Mouse (Mus musculus) ovary, adult 18-20 months (tissue): Measurements from ENCODE around the gene Sprn.
A peak's percentile ranks its signal among the peaks of the same experiment; 100 is the strongest.
"Not testable (repeated sequence)": the region's sequence is repeated elsewhere in the genome, so short reads cannot be mapped to it uniquely, and the experiment has no call there.

ENCODE experiments used
- DNase-seq: peaks from one replicate; pipeline ENCODE4 v3.0.0; 2022; ENCODE audit warnings: low spot score, mixed read lengths

The Sprn gene

DNA sequence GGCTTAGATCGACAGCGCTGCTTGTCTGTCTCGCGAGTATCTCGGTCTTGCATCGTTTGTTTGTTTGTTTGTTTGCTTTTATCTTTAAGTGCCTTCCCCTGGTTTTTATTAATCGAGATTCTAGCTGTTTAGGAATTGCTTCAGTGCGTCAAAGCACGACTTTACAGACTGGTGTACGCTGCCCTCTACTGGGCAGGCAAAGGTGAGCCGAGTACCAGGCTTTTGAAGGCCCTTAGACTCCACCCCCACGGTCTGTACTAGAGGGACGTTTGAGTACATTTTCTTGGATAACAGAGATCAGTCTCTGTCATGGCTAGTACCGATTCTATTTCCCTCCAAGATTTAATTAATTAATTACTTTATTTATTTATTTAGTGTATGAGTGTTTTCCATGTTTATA is 13.3 kb downstream of the Sprn start:
- no peak for DNase-seq

DNA sequence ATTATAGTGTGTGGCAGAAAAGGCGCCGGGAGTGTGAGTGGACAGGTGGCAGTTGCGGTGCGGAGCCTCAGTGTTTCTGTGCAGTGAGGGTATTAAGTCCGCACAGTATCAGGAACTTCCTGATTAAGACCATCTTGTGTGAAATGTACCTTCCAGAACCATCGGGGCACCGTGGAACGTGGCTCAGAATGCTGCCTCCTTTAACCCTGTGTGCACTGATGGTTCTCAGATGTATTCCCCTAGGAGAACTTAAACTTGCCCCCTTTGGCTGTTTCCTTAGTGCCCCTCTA is 16.7 kb downstream of the Sprn start:
- no peak for DNase-seq

DNA sequence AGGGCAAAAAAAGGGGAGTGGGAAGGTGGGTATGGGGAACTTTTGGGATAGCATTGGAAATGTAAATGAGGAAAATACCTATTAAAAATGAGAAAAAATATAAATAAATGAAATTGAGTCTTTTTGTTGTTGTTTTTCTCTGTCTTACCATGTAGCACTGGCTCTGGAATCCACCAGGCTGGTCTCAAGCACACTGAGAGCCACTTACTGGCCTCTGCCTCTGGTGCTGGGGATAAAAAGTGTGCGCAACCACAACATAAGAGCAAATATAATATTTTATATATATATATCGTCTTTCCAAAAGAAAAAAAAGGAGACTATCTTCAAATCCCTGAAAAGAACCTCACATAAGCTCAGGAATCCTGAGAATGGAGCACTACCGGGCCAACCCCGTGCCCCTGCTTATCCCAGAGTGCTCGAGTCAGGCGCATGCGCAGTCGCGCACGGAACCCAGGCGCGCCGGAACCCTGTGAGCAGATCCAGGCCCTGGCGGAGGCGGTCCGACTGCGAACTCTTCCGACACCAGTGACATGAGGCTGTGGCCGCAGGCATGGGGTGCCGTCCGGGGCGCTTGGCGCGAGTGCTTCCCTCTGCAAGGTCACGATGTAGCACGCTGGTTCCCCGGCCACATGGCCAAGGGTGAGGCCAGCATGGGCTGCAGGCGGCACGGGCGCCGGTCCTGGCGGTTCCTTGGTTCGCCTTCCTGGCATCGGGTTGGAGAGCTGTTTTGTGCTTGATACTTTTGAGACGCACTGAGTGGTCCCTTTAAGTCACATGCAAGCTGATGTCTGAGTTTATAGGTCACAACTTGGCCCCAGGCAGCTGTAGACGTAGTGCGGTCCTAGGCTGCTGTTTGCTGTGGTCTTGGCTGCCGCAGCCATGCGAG is 17.3 kb downstream of the Sprn start, which contains the start of gene Mtg1:
Gene Mtg1, plus strand, starts transcription at position 430 of the 886 bp plus-strand sequence.
- DNase-seq: peak; percentile 91

DNA sequence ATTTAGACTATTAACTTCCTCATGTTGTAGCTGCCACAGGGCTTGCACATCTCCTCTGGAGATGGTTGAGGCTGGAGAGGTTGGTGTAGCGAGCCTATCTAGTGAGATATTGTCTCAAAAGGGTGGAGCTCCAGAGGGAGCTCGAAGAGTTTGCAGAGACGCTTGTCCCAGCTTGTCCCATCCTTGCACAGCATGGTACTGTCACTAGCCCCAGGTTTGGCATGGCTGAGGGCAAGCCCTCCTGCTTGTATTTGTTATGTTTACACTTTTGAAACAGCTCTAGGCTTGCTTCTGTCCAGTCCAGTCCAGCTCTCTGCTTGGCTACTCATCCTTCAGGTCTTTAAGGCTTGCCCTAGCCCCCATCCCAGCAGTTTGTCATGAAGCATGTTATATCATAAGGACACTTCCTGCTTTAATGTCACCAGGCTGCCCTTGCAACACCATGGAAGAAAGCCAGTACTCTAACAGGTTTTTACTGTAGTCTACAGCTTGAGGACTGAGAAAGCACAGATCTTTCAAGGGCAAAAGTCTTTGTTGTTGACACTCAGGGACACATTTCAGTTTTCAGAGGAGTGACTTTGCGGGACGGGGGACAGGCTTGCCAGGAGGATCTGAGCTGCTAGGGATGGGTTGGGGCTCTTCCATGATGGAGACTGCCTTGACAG is 19.4 kb downstream of the Sprn start:
- no peak for DNase-seq

DNA sequence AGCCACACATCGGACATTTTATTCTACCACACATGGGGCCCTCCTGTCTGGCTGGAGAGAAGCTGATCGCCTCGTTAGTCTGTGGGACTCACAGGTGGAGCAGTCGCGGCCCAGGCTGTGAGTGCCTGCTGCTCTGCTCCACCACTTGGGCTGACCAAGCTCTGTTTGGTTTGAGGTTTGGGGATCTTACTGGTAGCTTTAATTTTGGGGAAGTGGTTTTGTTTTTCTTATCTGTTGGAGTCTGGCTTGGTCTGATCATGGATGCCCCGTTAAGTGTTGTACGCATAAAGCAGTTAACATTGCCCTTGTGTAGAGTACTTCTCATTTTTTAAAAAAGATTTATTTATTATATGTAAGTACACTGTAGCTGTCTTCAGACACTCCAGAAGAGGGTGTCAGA is 20.6 kb downstream of the Sprn start:
- DNase-seq: not testable (repeated sequence)

DNA sequence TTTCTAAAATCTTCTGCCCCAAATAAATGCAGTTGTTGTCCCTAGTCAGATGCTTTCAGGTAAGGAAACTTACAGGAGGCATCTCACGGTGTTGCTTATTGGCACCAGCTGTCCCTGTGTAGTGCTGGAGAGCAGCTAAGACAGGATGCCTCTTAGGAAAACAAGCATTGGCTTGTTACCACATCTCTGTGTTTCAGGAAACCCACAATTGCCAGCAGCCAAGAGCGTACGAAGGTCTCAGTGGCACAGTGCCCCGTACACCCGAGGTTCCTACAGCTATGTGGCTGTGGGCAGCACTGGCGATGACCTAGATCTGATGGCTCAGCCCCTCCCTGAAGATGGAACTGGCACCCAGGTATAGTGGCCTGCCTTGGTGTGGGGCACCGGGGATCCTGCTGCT is 22.5 kb downstream of the Sprn start:
- DNase-seq: not testable (repeated sequence)

DNA sequence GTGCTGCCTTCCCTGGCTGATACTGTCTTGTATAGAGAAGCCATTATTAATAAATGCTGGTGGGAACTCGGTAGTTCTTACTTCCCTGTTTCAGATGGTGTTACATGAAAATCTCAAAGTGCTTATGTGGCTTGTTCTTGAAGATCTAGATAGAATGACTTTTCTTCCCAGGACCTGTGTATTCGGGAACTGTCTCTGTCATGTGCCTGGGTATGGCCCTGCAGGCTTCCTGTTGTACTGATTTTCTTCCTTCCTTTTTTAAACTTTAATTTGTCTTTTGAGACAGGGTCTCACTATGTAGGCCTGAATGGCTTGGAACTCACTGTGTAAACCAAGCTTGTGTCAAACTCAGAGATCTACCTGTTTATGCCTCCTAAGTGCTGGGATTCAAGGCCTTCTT is 26.8 kb downstream of the Sprn start:
- DNase-seq: no peak

DNA sequence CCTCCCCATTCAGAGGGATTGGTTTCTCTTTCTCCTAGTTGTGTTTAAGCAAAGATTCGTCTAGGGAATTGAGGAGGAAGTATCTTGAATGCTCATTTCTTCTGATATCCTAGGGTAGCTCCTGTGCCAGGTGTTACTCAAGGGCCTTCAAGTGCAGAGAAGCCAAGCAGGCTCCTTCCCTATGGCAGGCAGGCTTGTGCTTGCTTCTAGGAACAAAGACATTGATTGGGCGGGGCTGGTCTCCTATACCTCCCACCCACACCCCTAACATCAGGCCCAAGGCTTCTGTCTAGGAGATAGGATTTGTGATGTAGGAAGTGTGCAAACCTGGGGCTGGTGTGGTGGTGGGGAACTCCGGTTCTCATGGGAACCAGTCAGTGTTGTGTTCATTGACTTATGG is 27.7 kb downstream of the Sprn start:
- DNase-seq: no peak

DNA sequence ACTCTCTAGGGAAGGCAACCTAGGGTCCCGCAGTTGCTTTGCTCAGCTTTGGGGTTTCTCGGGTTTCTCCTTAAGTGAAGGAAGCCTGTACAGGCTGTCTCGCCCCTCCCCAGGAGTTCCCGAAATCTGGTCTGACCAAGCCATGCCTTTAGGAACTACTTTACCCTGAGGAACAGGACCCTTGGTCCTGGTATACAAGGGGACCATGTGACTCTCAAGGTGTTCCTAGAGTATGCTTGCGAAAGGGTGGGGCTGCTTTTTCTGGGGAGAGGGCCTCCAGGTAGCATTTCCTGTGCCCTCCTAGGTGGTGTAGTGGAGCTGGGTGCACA is 28.7 kb downstream of the Sprn start:
- DNase-seq: no peak

DNA sequence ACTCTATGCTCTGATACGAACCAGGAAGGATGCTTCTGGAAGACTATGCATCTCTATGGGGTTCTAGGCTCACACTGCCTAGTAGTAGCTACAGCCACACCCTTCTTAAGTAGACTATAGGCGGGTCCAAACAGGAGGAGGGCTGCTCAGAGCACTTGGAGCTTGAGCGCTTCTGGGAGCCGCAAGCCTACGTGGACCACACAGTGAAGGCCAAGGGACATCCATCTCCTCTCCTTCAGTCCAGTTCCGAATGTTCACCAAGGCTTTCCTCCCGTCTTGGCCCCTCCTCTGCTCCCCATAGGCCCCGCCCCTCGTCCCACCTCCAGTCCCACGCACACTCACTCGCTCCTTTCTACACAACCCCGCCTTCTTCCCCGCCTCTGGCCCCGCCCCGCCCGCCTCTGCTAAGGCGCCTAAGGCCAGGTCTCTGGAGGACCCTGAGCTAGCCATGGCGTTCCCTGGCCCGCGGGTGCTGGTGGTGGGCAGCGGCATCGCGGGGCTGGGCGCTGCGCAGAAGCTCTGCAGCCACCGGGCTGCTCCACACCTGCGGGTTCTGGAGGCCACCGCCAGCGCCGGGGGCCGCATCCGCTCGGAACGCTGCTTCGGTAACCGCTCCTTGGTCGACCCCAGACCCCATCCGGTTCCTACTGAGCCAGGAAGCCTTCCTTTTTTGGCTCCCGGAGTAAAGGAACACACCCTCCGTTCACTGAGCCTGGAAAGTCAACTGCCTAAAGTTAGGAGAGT is 29.2 kb downstream of the Sprn start:
- DNase-seq: peak; percentile 94

DNA sequence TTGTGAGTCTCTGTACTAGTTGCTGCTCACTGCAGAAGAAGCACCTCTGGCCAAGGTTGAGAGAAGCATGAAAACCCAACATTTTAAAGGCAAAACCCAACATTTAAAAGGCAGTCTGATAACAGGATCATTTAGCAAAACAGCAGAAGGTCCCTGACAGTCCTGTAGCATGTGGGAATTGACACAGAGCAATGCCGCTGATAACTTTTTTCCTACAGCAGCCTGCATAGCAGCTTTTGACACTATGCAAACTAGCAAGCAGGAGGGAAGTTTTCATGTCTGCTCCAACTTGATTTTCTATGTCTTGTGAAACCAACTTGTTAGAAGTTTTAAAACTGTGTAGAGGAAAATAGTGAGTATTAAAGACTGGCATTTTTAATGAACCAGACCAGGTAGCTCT is 30.3 kb downstream of the Sprn start:
- DNase-seq: no peak

DNA sequence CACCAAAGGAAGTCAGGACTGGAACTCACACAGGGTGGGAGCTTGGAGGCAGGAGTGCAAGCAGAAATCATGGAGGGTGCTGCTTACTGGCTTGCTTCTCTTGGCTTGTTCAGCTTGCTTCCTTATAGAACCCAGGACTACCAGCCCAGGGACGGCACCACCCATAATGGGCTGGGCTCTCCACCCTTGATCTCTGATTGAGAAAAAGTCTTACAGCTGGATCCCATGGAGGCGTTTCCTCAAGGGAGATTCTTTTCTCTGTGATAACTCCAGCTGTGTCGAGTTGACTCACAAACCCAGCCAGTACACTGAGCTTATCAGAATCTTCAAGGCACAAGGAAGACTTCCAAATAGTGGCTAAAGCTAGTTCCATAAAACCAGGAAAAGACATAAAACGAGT is 31.9 kb downstream of the Sprn start:
- no peak for DNase-seq

DNA sequence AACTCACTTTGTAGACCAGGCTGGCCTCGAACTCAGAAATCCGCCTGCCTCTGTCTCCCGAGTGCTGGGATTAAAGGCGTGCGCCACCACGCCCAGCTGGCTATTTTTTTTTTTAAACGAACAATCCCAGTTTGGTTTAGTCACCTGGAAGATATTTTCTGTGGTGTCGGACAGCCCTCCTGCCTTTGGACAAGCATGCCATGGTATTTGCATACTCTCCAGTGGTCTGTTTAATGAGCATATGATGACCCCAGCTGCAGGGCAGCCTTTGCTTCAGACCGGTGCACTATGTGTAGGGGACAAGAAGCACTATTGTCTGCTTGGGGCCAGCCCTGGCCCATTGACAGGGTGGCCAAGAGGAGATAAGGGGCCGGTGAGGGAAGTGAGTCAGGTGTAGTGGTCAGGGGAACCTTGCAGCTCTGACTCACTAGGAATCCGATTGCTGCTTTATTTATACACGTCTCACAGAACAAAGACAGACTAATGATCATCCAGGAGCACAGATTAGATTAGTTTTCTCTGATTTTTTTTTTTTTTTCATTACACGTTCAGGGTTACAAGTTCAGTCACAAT is 33.3 kb downstream of the Sprn start:
- no peak for DNase-seq

DNA sequence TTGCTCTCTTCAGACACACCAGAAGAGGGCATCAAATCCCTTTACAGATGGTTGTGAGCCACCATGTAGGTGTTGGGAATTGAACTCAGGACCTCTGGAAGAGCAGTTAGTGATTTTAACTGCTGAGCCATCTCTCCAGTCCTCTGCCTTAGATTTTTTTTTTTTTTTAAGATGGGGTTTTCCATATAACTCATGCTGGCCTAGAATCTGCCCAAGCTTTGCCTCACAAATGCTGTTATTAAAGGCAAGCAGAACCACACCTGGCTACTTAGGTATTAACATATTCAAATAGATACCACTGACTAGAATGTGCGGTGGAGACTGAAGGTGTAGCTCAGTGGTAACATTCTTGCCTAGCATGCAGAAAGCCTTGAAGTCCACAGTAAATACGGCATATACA is 34.2 kb downstream of the Sprn start:
- no peak for DNase-seq

DNA sequence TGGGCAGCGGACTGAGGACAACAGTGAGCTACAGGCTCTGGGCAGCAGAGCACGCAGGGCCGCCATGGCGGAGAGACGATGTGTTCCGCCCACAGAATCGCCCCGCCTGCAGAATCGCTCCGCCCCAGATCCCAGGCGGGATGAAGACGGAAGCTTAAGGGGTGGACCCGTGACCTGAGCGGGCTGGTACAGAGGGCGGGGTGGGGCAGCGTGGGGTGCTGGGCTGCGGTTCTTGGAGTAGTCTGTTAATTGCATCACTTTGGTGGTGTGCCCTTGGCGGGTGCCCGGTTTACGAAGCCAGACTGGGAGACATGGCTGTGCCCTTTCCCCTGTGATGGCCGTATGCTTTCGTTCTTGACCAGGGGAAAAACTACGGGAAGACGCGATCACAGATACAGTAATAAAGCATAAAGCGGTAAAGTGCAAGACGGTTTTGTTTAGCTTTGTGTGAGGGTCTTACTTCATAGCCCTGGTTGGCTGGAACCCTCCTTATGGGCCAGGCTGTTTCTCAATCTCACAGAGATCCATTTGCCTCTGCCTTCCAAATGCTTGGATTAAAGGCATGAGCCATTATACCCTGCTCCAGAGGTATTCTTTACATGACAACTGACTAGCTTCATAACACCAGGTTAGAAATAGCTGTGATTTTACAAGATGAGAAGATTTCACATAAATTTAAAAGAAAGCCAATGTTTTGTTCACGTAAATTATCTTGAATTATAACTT is 38.2 kb downstream of the Sprn start, which contains the start of gene Echs1:
Gene Echs1, minus strand, starts transcription at position 148 of the 726 bp plus-strand sequence.
- peak; percentile 92 for DNase-seq

DNA sequence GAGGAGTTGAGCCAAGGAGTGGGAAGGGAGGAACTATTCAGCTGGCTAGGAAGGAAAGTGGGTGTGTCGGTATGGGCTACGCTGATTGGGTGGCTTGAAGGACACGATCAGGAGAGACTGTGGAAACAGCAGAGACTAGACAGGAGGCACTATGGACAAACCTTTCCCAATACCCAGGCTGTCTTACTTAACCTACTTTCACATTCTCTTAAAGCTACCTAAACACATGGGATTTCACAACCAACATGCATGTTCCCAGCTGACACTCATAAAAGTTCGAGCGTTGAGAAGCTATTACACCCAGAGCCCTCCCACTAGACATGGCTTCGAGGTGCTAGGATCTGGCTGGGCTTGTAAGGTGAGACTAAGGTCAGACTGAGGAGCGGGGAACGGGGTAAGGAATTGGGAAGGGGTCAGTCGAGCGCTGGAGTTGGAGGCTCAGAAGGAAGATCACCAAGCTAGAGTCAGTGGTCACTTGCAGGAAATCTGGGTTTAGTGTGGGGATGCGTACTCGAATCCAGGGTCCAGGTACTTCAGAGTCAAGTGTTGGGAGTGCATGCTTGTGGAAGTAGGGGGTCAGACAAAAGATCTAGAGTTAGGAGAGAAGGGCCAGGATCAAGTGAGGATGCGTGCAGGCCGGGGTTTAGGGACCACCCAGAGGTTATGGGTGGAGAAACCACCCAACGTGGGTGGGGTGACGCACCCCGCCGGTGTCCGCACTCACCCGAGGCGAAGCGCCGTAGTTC is 38.9 kb downstream of the Sprn start, which contains the start of gene Paox:
Gene Paox, plus strand, starts transcription at position 217 of the 746 bp plus-strand sequence.
- peak; percentile 64 for DNase-seq

DNA sequence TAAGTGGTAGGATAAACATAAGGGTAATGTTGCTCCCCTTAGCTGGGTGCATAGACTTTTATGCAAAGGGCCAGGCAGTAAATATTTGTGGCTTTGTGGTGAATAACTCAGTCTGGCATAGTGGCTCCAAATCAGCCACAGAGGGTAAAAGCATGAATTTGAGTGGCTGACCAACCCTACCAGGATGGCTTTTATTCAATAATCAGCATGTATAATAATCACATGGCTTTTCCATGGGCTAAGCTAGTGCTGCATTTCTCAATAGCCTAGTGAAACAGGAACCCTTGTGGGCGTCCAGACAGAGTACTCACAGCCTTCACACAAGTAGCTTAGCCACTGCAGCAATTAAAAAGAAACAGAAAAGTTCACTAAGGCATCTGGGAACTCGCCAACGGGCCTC is 42.7 kb downstream of the Sprn start:
- no peak for DNase-seq

DNA sequence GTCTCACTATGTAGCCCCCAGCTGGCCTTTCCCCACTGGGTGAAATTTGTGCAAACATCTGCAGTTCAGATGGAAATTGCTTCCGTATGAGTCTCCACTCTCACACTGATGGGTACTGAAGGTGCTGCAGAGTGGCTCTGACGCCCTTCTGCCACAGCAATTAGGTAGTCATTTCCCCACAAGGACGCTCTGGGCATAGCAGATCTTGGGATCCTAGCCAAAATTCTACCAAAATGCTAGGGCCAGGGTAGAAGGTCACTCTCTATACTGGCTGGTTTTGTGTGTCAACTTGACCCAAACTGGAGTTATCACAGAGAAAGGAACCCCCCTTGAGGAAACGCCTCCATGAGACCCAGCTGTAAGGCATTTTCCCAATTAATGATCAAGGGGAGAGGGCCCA is 50.7 kb downstream of the Sprn start:
- peak; percentile 31 for DNase-seq

DNA sequence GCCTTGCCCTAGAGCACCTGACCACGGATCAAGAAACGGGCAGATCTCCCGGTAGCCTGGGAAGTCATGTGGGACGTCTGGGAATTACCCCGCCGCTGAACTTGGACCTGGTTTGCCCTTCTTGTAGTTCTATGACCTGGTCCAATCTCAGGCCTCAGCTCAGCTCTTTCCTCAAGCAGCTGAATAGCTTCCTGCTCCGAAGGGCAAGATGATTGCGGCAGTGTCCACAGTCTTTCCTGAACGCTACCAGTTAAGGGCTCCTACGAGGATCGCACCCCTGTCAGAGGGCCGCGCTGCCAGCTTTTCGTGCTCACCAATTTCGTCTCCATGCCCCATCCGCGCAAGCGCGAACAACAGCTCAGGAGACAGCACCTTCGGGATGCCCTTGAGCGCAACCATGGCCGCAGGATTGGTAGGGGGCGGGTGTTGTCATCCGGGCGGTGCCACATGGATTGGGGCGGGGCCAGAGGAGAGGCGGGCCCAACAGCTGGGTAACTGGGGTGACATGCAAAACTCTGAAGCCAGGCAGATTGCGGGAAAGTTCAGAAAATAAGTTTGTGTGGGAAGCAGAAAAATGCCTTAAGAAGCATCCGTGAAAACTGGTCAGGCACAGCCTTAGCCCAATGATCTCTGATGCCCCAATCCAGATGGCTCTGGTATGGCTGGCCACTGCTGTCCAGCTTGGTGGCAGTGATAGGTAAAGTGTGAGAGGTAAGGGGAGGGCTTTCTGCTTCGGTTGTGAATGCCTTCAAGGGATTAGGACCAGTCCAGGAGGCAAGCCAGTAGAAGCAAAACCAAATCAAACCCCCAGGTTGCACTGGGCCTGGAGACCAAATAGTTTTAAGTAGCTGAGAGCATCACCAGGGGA is 52.5 kb downstream of the Sprn start, which contains the start of gene Fuom:
Gene Fuom, minus strand, starts transcription at position 449 of the 868 bp plus-strand sequence.
- DNase-seq: peak; percentile 91

DNA sequence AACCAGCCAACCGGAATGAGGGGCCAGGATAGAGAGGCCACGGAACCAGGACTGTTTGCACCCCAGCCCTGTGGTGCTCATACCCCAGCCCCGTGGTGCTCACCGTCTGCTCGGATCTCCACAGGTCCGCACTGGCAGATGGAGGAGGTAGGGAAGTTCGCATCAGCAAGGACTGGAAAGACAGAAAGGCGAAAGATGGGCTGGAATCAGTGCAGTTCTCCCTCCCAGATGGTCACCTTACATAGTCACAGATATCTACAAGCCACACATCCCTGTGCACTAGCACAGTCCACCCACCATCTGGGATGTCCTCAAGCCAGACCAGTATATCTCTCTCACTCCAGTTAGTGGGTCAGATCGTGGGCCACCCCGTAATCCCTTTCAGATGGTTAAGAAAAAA is 53.2 kb downstream of the Sprn start:
- DNase-seq: no peak
